Mouse (Mus musculus): ENCODE results near the gene Ybey. TPM values are rescaled to one million over a fixed set of nuclear protein-coding genes. Genes with fewer than 3 reads are reported as not detected.

Ybey gene
- total and polyA plus RNA-seq, 2 experiments from 2014 or later: 4.1 to 4.7 TPM

DNA sequence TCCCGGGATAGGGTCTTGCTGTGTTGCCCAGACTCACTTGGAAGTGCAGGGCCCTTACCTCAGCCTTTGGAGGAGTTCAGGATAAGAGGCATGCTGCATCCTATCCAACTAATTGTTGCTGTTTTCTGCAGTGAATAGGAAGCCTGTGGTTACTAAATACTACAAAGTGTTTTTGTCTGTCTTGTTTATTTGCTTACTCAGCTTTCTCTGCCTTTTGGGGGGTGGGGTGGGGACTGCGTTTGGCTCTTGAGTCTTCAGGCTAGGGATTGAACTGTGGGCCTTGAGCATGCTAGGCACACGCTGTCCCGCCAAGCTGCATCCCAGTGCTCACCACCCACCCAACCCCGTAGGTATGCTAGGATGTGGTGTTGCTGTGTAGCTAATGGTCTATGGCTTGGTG is 4.8 kb upstream of the Ybey start:
- H3K27me3 ChIP-seq (ENCODE audit: insufficient read depth, low read length): no peaks in the 10 kb centered on the region
- no peaks in the 10 kb centered on the region for H3K4me1 ChIP-seq (ENCODE audit: insufficient read depth, low read length)
- H3K9me3 ChIP-seq (ENCODE audit: low read length): no peaks in the 10 kb centered on the region
- no peak for TF ChIP-seq CTCF (IDR thresholded peaks at IDR 0.05; ENCODE audit: low read depth)
- H3K9ac ChIP-seq (replicated peaks; ENCODE audit: low read length): no peak overlapping the region
- DNase-seq (ENCODE audit: low spot score) (no peak), ATAC-seq (no peak)
- H3K4me3 ChIP-seq (ENCODE audit: low read length): no peak overlapping the region
- WGBS: 89% methylated on average over 5 of the region's 5 CpGs
- H3K27ac ChIP-seq: no peak overlapping the region
- H3K36me3 ChIP-seq (ENCODE audit: insufficient read depth, low read length): peaks cover 38% of the 10 kb centered on the region
- H3K4me2 ChIP-seq (ENCODE audit: low read depth, low read length): no peak overlapping the region

DNA sequence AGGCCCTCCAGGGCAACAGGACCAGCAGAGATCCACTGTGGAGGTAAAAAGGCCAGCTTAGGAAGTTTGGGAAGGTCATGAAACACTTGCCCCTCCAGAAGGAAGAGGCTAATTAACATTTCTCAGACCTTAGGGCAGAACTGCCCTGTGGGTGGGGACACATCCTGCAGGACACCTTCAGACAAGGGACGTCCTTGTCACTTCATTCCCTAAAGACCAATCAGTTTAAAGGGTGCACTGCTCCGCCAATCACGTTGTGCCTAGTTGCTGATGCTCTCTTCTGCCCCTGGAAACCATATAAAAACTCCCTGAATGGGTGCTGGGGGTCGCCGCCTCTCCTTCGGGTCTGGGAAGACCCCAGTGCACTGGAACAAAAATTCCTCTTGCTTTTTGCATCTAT is 6.2 kb downstream of the Ybey start:
- no peak overlapping the region for H3K4me3 ChIP-seq (ENCODE audit: low read length)
- TF ChIP-seq CTCF (IDR thresholded peaks at IDR 0.05; ENCODE audit: low read depth): no peak
- ATAC-seq: no peak
- no peaks in the 10 kb centered on the region for H3K27me3 ChIP-seq (ENCODE audit: insufficient read depth, low read length)
- H3K4me1 ChIP-seq (ENCODE audit: insufficient read depth, low read length): peaks cover under 1% of the 10 kb centered on the region; the same call in 1 of the 2 replicates
- 0 out of 2 replicates have a peak, but pooled peaks cover 2% of the 10 kb centered on the region for H3K9me3 ChIP-seq (ENCODE audit: low read length)
- no peak overlapping the region for H3K9ac ChIP-seq (replicated peaks; ENCODE audit: low read length)
- WGBS: 88% methylated on average over 6 of the region's 6 CpGs
- no peaks in the 10 kb centered on the region for H3K36me3 ChIP-seq (ENCODE audit: insufficient read depth, low read length)
- no peak overlapping the region for H3K27ac ChIP-seq
- no peak overlapping the region for H3K4me2 ChIP-seq (ENCODE audit: low read depth, low read length)
- no peak for DNase-seq (ENCODE audit: low spot score)

DNA sequence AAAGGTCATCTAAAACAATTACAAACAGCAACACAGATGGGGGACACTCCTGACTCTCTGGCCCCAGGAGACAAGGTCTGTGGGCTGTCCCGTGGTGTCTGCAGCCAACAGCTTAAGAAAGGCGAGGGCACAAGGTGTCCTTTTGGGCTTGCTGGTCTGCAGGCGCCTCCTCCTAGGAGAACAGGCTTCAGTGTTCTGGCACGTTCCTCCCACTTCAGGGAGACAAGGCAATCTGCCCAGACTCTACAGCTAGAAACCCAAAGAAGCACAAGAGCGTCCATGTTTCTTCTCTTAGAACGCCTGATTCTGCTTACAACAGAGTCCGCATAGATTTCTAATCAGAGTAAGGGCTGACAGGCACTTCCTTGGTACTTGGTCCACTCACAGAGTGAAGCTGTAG is 6.6 kb downstream of the Ybey start:
- no peak overlapping the region for H3K27ac ChIP-seq
- H3K4me1 ChIP-seq (ENCODE audit: insufficient read depth, low read length): no peaks in the 10 kb centered on the region
- no peak overlapping the region for H3K4me3 ChIP-seq (ENCODE audit: low read length)
- no peaks in the 10 kb centered on the region for H3K27me3 ChIP-seq (ENCODE audit: insufficient read depth, low read length)
- no peak for DNase-seq (ENCODE audit: low spot score)
- ATAC-seq: no peak
- 0 out of 2 replicates have a peak, but pooled peaks cover 2% of the 10 kb centered on the region for H3K9me3 ChIP-seq (ENCODE audit: low read length)
- H3K4me2 ChIP-seq (ENCODE audit: low read depth, low read length): no peak overlapping the region
- WGBS: 91% methylated on average over 7 of the region's 7 CpGs
- H3K9ac ChIP-seq (replicated peaks; ENCODE audit: low read length): no peak overlapping the region
- no peak for TF ChIP-seq CTCF (IDR thresholded peaks at IDR 0.05; ENCODE audit: low read depth)
- H3K36me3 ChIP-seq (ENCODE audit: insufficient read depth, low read length): no peaks in the 10 kb centered on the region

DNA sequence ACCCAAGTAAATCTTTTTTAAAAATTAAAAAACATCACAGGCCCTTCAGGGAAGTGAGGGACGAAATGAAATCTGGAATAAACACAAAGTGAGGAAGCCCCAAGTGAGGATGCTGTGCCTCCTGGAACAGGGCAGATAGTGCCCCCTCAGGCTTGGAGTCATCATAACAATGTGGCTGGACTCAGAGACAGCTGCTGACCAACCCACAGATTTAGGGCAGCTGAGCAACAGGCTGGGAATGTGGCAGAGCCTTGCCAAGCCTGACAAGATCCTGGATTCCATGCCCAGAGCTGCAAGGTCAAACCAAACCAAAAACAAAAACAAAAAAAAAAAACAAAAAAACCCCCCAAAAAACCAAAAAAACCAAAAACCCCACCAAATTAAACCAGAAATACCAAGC is 7.7 kb downstream of the Ybey start:
- DNase-seq (ENCODE audit: low spot score): no peak
- Histone ChIP-seq H3K4me2 (ENCODE audit: low read depth, low read length) (no peak overlapping the region), H3K9me3 (ENCODE audit: low read length) (0 out of 2 replicates have a peak, but pooled peaks cover 2% of the 10 kb centered on the region), H3K9ac (replicated peaks; ENCODE audit: low read length) (no peak overlapping the region), H3K27ac (no peak overlapping the region), H3K36me3 (ENCODE audit: insufficient read depth, low read length) (no peaks in the 10 kb centered on the region), H3K4me1 (ENCODE audit: insufficient read depth, low read length) (no peaks in the 10 kb centered on the region), H3K27me3 (ENCODE audit: insufficient read depth, low read length) (no peaks in the 10 kb centered on the region), H3K4me3 (ENCODE audit: low read length) (no peak overlapping the region)
- ATAC-seq: no peak
- WGBS: 80% methylated on average over 1 of the region's 1 CpGs
- no peak for TF ChIP-seq CTCF (IDR thresholded peaks at IDR 0.05; ENCODE audit: low read depth)

DNA sequence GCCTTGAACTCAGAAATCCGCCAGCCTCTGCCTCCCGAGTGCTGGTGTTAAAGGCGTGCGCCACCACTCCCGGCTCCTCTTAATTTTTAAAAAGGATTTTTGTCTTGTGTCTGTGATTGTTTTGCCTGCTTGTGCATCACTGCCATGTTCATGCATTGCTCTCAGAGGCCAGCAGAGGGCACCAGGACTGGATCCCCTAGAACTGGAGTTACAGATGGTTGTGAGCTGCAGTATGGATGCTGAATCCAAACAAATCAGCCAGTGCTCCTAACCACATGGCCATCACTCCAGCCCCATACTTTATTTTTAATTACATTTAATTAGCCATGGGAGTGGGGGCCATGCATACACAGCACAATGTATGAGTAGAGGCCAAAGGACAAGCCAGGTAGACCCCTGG is 13.6 kb downstream of the Ybey start:
- TF ChIP-seq CTCF (IDR thresholded peaks at IDR 0.05; ENCODE audit: low read depth): peak; percentile 82
- no peaks in the 10 kb centered on the region for H3K4me1 ChIP-seq (ENCODE audit: insufficient read depth, low read length)
- 49% methylated on average over 5 of the region's 5 CpGs for WGBS
- H3K4me3 ChIP-seq (ENCODE audit: low read length): no peak overlapping the region
- ATAC-seq: no peak
- DNase-seq (ENCODE audit: low spot score): peak; percentile 74
- no peak overlapping the region for H3K9ac ChIP-seq (replicated peaks; ENCODE audit: low read length)
- H3K4me2 ChIP-seq (ENCODE audit: low read depth, low read length): no peak overlapping the region
- H3K36me3 ChIP-seq (ENCODE audit: insufficient read depth, low read length): no peaks in the 10 kb centered on the region
- H3K27ac ChIP-seq: no peak overlapping the region
- no peaks in the 10 kb centered on the region for H3K27me3 ChIP-seq (ENCODE audit: insufficient read depth, low read length)
- H3K9me3 ChIP-seq (ENCODE audit: low read length): no peaks in the 10 kb centered on the region

DNA sequence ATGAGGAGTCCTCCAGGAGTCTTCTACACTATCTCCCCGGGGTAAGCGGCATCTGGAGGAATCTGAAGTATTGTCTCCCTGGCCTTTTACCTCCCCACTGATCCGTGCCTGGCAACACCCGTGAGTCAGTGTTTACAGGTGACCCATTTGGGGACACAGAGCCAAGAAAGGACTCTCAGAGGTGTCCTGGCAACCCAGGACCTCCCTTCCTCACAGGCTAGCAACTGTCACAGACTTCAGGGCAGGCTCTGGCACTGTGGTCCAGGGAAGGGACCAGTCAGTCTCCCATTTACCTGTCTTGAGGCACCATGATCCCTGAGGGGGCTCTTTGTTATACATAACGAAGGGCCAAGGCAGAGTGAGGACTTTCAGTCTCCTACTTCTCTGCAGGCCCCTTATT is 20.1 kb downstream of the Ybey start, which contains the start of gene 2610028H24Rik:
TSS of gene 2610028H24Rik (plus strand) at position 231 of the 400 bp plus-strand sequence.
- Histone ChIP-seq H3K4me1 (ENCODE audit: insufficient read depth, low read length) (no peaks in the 10 kb centered on the region), H3K4me3 (ENCODE audit: low read length) (no peak within 1 kb of the TSS), H3K4me2 (ENCODE audit: low read depth, low read length) (no peak within 1 kb of the TSS), H3K9ac (replicated peaks; ENCODE audit: low read length) (no peak within 1 kb of the TSS), H3K27ac (no peak within 1 kb of the TSS), H3K36me3 (ENCODE audit: insufficient read depth, low read length) (no peaks in the 10 kb centered on the region), H3K27me3 (ENCODE audit: insufficient read depth, low read length) (no peaks in the 10 kb centered on the region), H3K9me3 (ENCODE audit: low read length) (no peaks in the 10 kb centered on the region)
- TF ChIP-seq CTCF (IDR thresholded peaks at IDR 0.05; ENCODE audit: low read depth): no peak
- WGBS: 61% methylated on average over 5 of the region's 5 CpGs
- DNase-seq (ENCODE audit: low spot score) (no peak), ATAC-seq (no peak)

DNA sequence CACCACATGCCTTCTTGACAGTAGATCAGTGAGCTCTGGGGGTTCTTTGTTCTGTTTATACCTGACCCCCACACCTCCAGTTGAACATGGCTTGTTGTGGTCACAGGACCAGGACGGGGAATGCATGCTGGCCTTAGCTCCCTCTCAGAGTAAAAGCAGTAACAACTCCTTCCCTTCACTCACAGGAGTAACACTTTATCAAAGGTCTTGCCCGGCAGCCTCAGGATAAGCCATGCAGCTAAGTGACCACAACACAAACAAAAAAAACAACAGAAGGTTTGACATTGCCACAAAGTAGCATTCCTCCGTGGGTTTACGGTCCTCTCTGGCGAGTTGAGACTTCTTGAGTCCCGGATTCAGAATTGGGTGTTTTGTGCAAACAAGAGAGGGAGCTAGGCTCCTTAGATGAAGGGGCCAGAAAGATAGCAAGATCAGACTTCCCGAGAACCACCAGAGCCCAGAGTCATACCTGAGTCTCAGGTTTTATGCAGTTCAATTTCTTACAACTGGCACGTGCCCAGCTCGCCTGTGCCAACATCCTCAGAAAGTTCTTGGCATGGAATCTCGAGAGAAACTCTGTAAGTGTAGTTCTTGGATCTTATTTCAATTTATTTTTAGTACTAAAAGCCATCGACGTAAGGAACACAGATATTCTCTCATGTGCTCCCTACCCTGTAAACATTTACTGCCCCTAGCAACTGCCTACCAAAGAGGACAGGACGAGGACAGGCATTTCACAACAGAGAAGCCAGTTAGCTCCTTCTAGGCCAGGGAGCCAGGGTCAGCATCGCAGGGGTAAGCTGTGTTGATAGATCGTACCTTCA is 21.3 kb downstream of the Ybey start:
- H3K4me2 ChIP-seq (ENCODE audit: low read depth, low read length): no peak overlapping the region
- no peak overlapping the region for H3K9ac ChIP-seq (replicated peaks; ENCODE audit: low read length)
- no peaks in the 10 kb centered on the region for H3K27me3 ChIP-seq (ENCODE audit: insufficient read depth, low read length)
- no peaks in the 10 kb centered on the region for H3K9me3 ChIP-seq (ENCODE audit: low read length)
- ATAC-seq: no peak
- no peak overlapping the region for H3K27ac ChIP-seq
- TF ChIP-seq CTCF (IDR thresholded peaks at IDR 0.05; ENCODE audit: low read depth): no peak
- WGBS: 82% methylated on average over 15 of the region's 15 CpGs
- H3K4me3 ChIP-seq (ENCODE audit: low read length): no peak overlapping the region
- no peak for DNase-seq (ENCODE audit: low spot score)
- no peaks in the 10 kb centered on the region for H3K36me3 ChIP-seq (ENCODE audit: insufficient read depth, low read length)
- H3K4me1 ChIP-seq (ENCODE audit: insufficient read depth, low read length): no peaks in the 10 kb centered on the region
